Mouse (Mus musculus): ENCODE measurements around the gene Gm33543. TPM values are rescaled to one million over a fixed set of nuclear protein-coding genes. Genes with fewer than 3 reads are reported as not detected.

Gm33543 gene
- polyA plus RNA-seq, 1 experiment from 2014 or later: not detected

- WGBS: 83% methylated on average over 2 of the region's 2 CpGs
- H3K4me3 ChIP-seq (ENCODE audit: low read depth, low read length): no peak overlapping the region
- no peaks in the 10 kb centered on the region for H3K27me3 ChIP-seq (ENCODE audit: control insufficient read depth, insufficient read depth, low read length)
- no peak overlapping the region for H3K9ac ChIP-seq (ENCODE audit: low read length)
- no peak overlapping the region for H3K4me2 ChIP-seq
- DNase-seq (ENCODE audit: low spot score, missing footprints): no peak
- H3K27ac ChIP-seq (ENCODE audit: low read depth, low read length): no peak overlapping the region
- H3K9me3 ChIP-seq (ENCODE audit: control insufficient read depth, low read length): no peaks in the 10 kb centered on the region
- no peaks in the 10 kb centered on the region for H3K36me3 ChIP-seq (ENCODE audit: control insufficient read depth, insufficient read depth, low read length)
- ATAC-seq (ENCODE audit: low FRiP score): no peak
- no peaks in the 10 kb centered on the region for H3K4me1 ChIP-seq (ENCODE audit: control insufficient read depth, insufficient read depth, low read length)
Measured at GRCm38 (mm10) chr10:95867596-95867995, 24.9 kb upstream of the Gm33543 start.

- no peak overlapping the region for H3K9ac ChIP-seq (ENCODE audit: low read length)
- H3K27me3 ChIP-seq (ENCODE audit: control insufficient read depth, insufficient read depth, low read length): no peaks in the 10 kb centered on the region
- DNase-seq (ENCODE audit: low spot score, missing footprints) (peak; percentile 85), ATAC-seq (ENCODE audit: low FRiP score) (no peak)
- no peaks in the 10 kb centered on the region for H3K36me3 ChIP-seq (ENCODE audit: control insufficient read depth, insufficient read depth, low read length)
- H3K4me2 ChIP-seq: no peak overlapping the region
- no peaks in the 10 kb centered on the region for H3K4me1 ChIP-seq (ENCODE audit: control insufficient read depth, insufficient read depth, low read length)
- WGBS: 63% methylated on average over 11 of the region's 11 CpGs
- H3K27ac ChIP-seq (ENCODE audit: low read depth, low read length): no peak overlapping the region
- no peak overlapping the region for H3K4me3 ChIP-seq (ENCODE audit: low read depth, low read length)
- no peaks in the 10 kb centered on the region for H3K9me3 ChIP-seq (ENCODE audit: control insufficient read depth, low read length)
Measured at GRCm38 (mm10) chr10:95864349-95865124, 21.8 kb upstream of the Gm33543 start.

DNA sequence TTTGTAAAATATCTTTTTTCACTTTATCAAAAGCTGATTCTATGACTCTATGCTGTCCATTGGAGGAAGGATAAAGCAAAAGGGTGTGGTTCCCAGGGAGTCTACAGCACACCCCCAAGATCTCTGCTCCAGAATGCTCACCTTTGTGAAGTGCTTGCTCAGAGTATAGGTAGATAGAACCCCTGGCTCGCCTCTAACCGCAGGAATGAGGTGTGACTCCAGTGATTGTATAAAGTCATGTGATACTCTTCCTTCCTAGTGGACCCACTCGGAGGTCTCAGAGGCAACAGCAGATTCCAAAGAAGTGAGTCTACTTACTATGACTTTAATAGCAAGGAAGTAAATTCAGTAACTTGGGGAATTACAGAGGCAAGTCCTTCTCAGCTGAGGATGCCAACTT is 19.9 kb upstream of the Gm33543 start:
- no peak overlapping the region for H3K4me3 ChIP-seq (ENCODE audit: low read depth, low read length)
- no peak overlapping the region for H3K27ac ChIP-seq (ENCODE audit: low read depth, low read length)
- no peaks in the 10 kb centered on the region for H3K36me3 ChIP-seq (ENCODE audit: control insufficient read depth, insufficient read depth, low read length)
- no peak overlapping the region for H3K9ac ChIP-seq (ENCODE audit: low read length)
- H3K27me3 ChIP-seq (ENCODE audit: control insufficient read depth, insufficient read depth, low read length): no peaks in the 10 kb centered on the region
- no peak for ATAC-seq (ENCODE audit: low FRiP score)
- H3K4me1 ChIP-seq (ENCODE audit: control insufficient read depth, insufficient read depth, low read length): no peaks in the 10 kb centered on the region
- DNase-seq (ENCODE audit: low spot score, missing footprints): no peak
- H3K4me2 ChIP-seq: no peak overlapping the region
- 91% methylated on average over 3 of the region's 3 CpGs for WGBS
- no peaks in the 10 kb centered on the region for H3K9me3 ChIP-seq (ENCODE audit: control insufficient read depth, low read length)

DNA sequence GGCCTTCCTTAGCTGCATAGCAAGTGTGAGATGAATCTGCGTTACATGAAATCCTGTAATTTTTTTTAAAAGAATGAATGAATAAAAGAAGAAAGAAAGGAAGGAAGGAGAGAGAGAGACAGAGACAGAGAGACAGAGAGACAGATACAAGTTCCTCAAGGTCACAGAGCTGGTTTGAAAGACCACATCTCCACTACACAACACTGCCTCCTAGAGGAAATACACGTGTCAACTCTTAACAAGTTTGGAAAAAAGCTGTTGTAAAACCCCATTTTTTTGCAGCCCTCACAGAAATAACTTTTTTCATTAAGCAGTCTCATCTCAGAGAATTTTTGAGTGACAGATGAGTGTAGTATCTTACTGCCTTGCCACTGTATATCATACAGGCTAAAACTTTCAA is 15.4 kb upstream of the Gm33543 start:
- no peaks in the 10 kb centered on the region for H3K36me3 ChIP-seq (ENCODE audit: control insufficient read depth, insufficient read depth, low read length)
- H3K27me3 ChIP-seq (ENCODE audit: control insufficient read depth, insufficient read depth, low read length): no peaks in the 10 kb centered on the region
- no peak for ATAC-seq (ENCODE audit: low FRiP score)
- H3K4me1 ChIP-seq (ENCODE audit: control insufficient read depth, insufficient read depth, low read length): no peaks in the 10 kb centered on the region
- no peak overlapping the region for H3K4me3 ChIP-seq (ENCODE audit: low read depth, low read length)
- DNase-seq (ENCODE audit: low spot score, missing footprints): peak; percentile 90
- H3K4me2 ChIP-seq: no peak overlapping the region
- no peaks in the 10 kb centered on the region for H3K9me3 ChIP-seq (ENCODE audit: control insufficient read depth, low read length)
- WGBS: 33% methylated on average over 2 of the region's 2 CpGs
- H3K9ac ChIP-seq (ENCODE audit: low read length): no peak overlapping the region
- H3K27ac ChIP-seq (ENCODE audit: low read depth, low read length): no peak overlapping the region

DNA sequence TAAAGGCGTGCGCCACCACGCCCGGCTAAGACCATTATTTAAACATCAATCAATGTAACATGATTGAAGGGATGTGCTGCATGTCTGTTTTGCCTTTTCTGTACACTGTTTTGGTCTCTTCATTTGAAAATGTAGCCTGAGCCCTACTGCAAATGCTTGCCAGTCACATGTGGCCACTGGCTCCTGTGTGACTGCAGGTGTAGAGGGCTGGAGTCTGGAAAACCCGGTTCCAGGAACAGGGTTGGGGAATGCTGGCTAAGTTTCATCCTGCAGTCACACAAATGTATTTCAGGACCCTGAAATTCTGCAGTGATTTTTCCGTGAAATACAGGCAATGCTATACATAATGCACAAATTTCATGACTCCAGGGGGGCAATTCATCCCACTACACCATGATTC is 12.7 kb upstream of the Gm33543 start:
- DNase-seq (ENCODE audit: low spot score, missing footprints): no peak
- 91% methylated on average over 6 of the region's 6 CpGs for WGBS
- H3K4me1 ChIP-seq (ENCODE audit: control insufficient read depth, insufficient read depth, low read length): no peaks in the 10 kb centered on the region
- no peaks in the 10 kb centered on the region for H3K27me3 ChIP-seq (ENCODE audit: control insufficient read depth, insufficient read depth, low read length)
- no peak overlapping the region for H3K4me3 ChIP-seq (ENCODE audit: low read depth, low read length)
- no peaks in the 10 kb centered on the region for H3K36me3 ChIP-seq (ENCODE audit: control insufficient read depth, insufficient read depth, low read length)
- no peaks in the 10 kb centered on the region for H3K9me3 ChIP-seq (ENCODE audit: control insufficient read depth, low read length)
- no peak for ATAC-seq (ENCODE audit: low FRiP score)
- no peak overlapping the region for H3K4me2 ChIP-seq
- H3K9ac ChIP-seq (ENCODE audit: low read length): no peak overlapping the region
- no peak overlapping the region for H3K27ac ChIP-seq (ENCODE audit: low read depth, low read length)

- 80% methylated on average over 3 of the region's 3 CpGs for WGBS
- no peak for ATAC-seq (ENCODE audit: low FRiP score)
- no peaks in the 10 kb centered on the region for H3K36me3 ChIP-seq (ENCODE audit: control insufficient read depth, insufficient read depth, low read length)
Measured at GRCm38 (mm10) chr10:95850504-95850903, 7.8 kb upstream of the Gm33543 start.

GRCm38 (mm10) chr10:95846739-95847138 is 4.0 kb upstream of the Gm33543 start:
- ATAC-seq (ENCODE audit: low FRiP score): no peak
- Histone ChIP-seq H3K4me2 (no peak overlapping the region), H3K27me3 (ENCODE audit: control insufficient read depth, insufficient read depth, low read length) (no peaks in the 10 kb centered on the region), H3K36me3 (ENCODE audit: control insufficient read depth, insufficient read depth, low read length) (no peaks in the 10 kb centered on the region), H3K4me3 (ENCODE audit: low read depth, low read length) (no peak overlapping the region), H3K9ac (ENCODE audit: low read length) (no peak overlapping the region), H3K4me1 (ENCODE audit: control insufficient read depth, insufficient read depth, low read length) (no peaks in the 10 kb centered on the region), H3K27ac (ENCODE audit: low read depth, low read length) (no peak overlapping the region), H3K9me3 (ENCODE audit: control insufficient read depth, low read length) (no peaks in the 10 kb centered on the region)
- WGBS: 79% methylated on average over 3 of the region's 3 CpGs
- no peak for DNase-seq (ENCODE audit: low spot score, missing footprints)

More at GRCm38 (mm10) chr10:95850504-95850903, 7.8 kb upstream of the Gm33543 start:
- Histone ChIP-seq H3K27ac (ENCODE audit: low read depth, low read length) (no peak overlapping the region), H3K27me3 (ENCODE audit: control insufficient read depth, insufficient read depth, low read length) (no peaks in the 10 kb centered on the region), H3K4me2 (no peak overlapping the region), H3K9ac (ENCODE audit: low read length) (no peak overlapping the region), H3K4me1 (ENCODE audit: control insufficient read depth, insufficient read depth, low read length) (no peaks in the 10 kb centered on the region), H3K9me3 (ENCODE audit: control insufficient read depth, low read length) (no peaks in the 10 kb centered on the region), H3K4me3 (ENCODE audit: low read depth, low read length) (no peak overlapping the region)
- DNase-seq (ENCODE audit: low spot score, missing footprints): no peak

DNA sequence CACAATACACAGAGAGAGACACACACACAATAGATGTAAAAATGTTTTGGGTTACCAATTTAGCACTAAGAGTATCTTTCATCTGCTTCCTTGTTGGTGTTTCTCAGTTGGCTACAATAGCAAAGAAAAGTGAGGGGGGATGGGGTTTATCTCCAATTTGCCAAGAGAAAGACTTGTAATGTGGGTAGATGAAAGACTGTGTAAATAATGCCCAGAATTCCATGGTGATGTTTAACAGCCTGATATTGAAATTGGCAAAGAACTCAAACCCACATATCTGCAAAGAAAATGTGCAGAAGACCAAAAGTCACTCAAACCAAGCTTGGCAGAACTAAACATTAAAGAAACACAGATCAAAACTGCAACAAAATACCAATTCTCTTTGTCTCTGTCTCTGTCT is 3.6 kb upstream of the Gm33543 start:
- Histone ChIP-seq H3K4me3 (ENCODE audit: low read depth, low read length) (no peak overlapping the region), H3K27me3 (ENCODE audit: control insufficient read depth, insufficient read depth, low read length) (no peaks in the 10 kb centered on the region), H3K4me1 (ENCODE audit: control insufficient read depth, insufficient read depth, low read length) (no peaks in the 10 kb centered on the region), H3K4me2 (no peak overlapping the region), H3K27ac (ENCODE audit: low read depth, low read length) (no peak overlapping the region), H3K9ac (ENCODE audit: low read length) (no peak overlapping the region), H3K36me3 (ENCODE audit: control insufficient read depth, insufficient read depth, low read length) (no peaks in the 10 kb centered on the region), H3K9me3 (ENCODE audit: control insufficient read depth, low read length) (no peaks in the 10 kb centered on the region)
- DNase-seq (ENCODE audit: low spot score, missing footprints) (no peak), ATAC-seq (ENCODE audit: low FRiP score) (no peak)

DNA sequence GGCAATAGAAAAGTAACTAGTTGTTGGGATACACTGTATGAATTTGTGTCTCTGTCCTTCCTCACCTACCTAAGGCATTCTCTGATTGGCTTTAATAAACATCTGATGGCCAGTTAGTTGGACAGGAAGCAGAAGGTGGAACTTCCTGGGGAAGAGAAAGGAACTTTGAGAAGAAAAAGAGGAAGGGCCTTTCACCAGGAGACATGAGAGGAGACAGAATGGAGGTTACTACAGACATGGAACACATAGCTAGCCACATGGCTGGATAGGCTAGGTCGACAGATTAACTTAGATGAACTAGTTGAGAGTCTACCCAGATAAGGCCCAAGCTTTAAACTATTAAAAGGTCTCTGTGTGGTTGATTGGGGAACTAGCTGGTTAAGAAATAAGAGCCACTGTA is 1.1 kb upstream of the Gm33543 start:
- H3K27ac ChIP-seq (ENCODE audit: low read depth, low read length): no peak overlapping the region
- no peaks in the 10 kb centered on the region for H3K9me3 ChIP-seq (ENCODE audit: control insufficient read depth, low read length)
- H3K36me3 ChIP-seq (ENCODE audit: control insufficient read depth, insufficient read depth, low read length): no peaks in the 10 kb centered on the region
- ATAC-seq (ENCODE audit: low FRiP score): no peak
- H3K4me2 ChIP-seq: no peak overlapping the region
- no peak overlapping the region for H3K9ac ChIP-seq (ENCODE audit: low read length)
- no peaks in the 10 kb centered on the region for H3K4me1 ChIP-seq (ENCODE audit: control insufficient read depth, insufficient read depth, low read length)
- 82% methylated on average over 1 of the region's 1 CpGs for WGBS
- no peak overlapping the region for H3K4me3 ChIP-seq (ENCODE audit: low read depth, low read length)
- DNase-seq (ENCODE audit: low spot score, missing footprints): peak; percentile 47
- no peaks in the 10 kb centered on the region for H3K27me3 ChIP-seq (ENCODE audit: control insufficient read depth, insufficient read depth, low read length)
